Mouse (Mus musculus): Measurements from ENCODE around the gene Sirt1.

- TF ChIP-seq CTCF (conservative IDR thresholded peaks at IDR 0.05; ENCODE audit: low read length) (no peak), POU5F1 (IDR thresholded peaks at IDR 0.05; ENCODE audit: borderline replicate concordance, low read length) (no peak), NANOG (IDR thresholded peaks at IDR 0.05; ENCODE audit: borderline replicate concordance, low read length) (no peak)
Measured at GRCm38 (mm10) chr10:63429023-63429340, 47.5 kb upstream of the Sirt1 start.
